Mouse (Mus musculus) hindbrain, embryonic 15.5 days (tissue): Measurements from ENCODE around the gene Ubp1. TPM values are rescaled to one million over a fixed set of nuclear protein-coding genes. Genes with fewer than 3 reads are reported as not detected.

Experiments used
- ATAC-seq: fragments of 200-750 bp; cut with Nextera tagmentation; 2 replicates; pipeline ENCODE4 v1.8.0; 2017; ENCODE audit warnings: low read depth, moderate number of reproducible peaks, moderate TSS enrichment; ENCODE audit not compliant: low FRiP score
- H3K27ac ChIP-seq: fragments of 300-500 bp; sonication (generic); replicated peaks from 2 replicates; pipeline ENCODE4 v1.5.1; 2015; ENCODE audit warnings: mild to moderate bottlenecking, inconsistent platforms
- H3K27me3 ChIP-seq: fragments of 300-500 bp; sonication (generic); 2 replicates; pipeline ENCODE4 v1.6.1; 2015; ENCODE audit warnings: control low read depth, inconsistent platforms
- H3K36me3 ChIP-seq: fragments of 300-500 bp; sonication (generic); 2 replicates; pipeline ENCODE4 v1.6.1; 2015; ENCODE audit warnings: control low read depth, inconsistent platforms
- H3K4me1 ChIP-seq: fragments of 300-500 bp; sonication (generic); replicated peaks from 2 replicates; pipeline ENCODE4 v1.6.1; 2015; ENCODE audit warnings: control low read depth, inconsistent platforms
- H3K4me2 ChIP-seq: fragments of 300-500 bp; sonication (generic); 2 replicates; pipeline ENCODE4 v1.6.1; 2015; ENCODE audit warnings: moderate library complexity, mild to moderate bottlenecking, inconsistent platforms
- H3K4me3 ChIP-seq: fragments of 300-500 bp; sonication (generic); 2 replicates; pipeline ENCODE4 v1.5.1; 2015; ENCODE audit warnings: mild to moderate bottlenecking, inconsistent platforms
- H3K9ac ChIP-seq: fragments of 300-500 bp; sonication (generic); 2 replicates; pipeline ENCODE4 v1.6.1; 2015; ENCODE audit warnings: inconsistent platforms
- H3K9me3 ChIP-seq: fragments of 300-500 bp; sonication (generic); 2 replicates; pipeline ENCODE4 v1.6.1; 2016; ENCODE audit warnings: control low read depth, inconsistent platforms
- WGBS: fragments of 180-500 bp; shearing (Covaris S2); methylation state at CpG from one replicate; pipeline ENCODE4 v1.1.7; 2015; 5-methylcytosine and 5-hydroxymethylcytosine counted together
- polyA plus RNA-seq: library from polyadenylated mRNA; unstranded; fragments of >200 nt; fragmentation: Nextera tagmentation; extraction: Ambion mirVana; gene quantifications from 2 replicates; pipeline ENCODE4 v1.2.1, GENCODE M21; 2015

The Ubp1 gene
- polyA plus RNA-seq, 1 experiment from 2014 or later: 32.0 TPM

- Histone ChIP-seq H3K36me3 (no peaks in the 10 kb centered on the region), H3K27me3 (no peaks in the 10 kb centered on the region), H3K9ac (no peak overlapping the region), H3K9me3 (no peaks in the 10 kb centered on the region), H3K4me3 (no peak overlapping the region), H3K27ac (no peak overlapping the region), H3K4me2 (no peak overlapping the region), H3K4me1 (peaks cover 42% of the 10 kb centered on the region)
- ATAC-seq: no peak
- WGBS: 75% methylated on average over 5 of the region's 5 CpGs
Observed at GRCm38 (mm10) chr9:113935638-113936037, 4.9 kb downstream of the Ubp1 start.

- WGBS: 86% methylated on average over 9 of the region's 9 CpGs
- Histone ChIP-seq H3K27ac (no peak overlapping the region), H3K9ac (no peak overlapping the region), H3K36me3 (no peaks in the 10 kb centered on the region), H3K27me3 (no peaks in the 10 kb centered on the region), H3K4me2 (no peak overlapping the region), H3K4me1 (peaks cover 20% of the 10 kb centered on the region; the same call in 1 of the 2 replicates), H3K4me3 (no peak overlapping the region), H3K9me3 (no peaks in the 10 kb centered on the region)
- ATAC-seq: no peak
Observed at GRCm38 (mm10) chr9:113939063-113939850, 8.5 kb downstream of the Ubp1 start.

DNA sequence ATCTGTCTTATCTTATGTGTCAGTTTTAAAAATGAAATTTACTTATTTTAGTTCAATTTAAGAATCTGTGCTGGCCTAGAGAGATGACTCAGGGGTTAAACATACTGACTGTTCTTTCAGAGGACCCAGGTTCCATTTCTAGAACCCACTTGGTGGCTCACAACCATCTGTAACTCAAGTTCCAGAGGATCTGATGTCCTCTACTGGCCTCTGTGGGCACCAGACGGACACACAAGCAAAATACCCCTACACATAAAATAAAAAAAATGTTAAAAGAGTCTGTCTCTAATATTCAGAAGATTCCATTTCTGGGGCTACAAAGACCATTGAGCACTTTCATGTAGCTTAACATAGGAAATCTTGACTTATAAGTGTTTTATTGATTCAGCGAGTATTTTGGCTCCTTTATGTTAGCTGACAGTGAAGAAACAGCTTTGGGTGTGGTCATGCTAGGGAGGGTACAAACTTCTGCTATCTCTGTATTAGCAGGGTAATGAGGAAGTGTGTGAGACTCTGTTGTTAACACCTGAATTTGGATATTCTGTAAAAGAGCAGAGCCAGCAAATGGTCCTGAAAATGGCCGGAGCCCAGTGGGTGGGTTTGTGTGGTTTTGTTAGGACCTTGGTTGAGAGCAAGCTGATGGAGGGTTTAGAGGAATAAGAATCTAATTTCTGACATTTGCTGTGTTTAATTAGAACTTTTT lies 10.5 kb downstream of the Ubp1 start:
- Histone ChIP-seq H3K27ac (no peak overlapping the region), H3K4me2 (no peak overlapping the region), H3K4me1 (peaks cover 9% of the 10 kb centered on the region; the same call in 1 of the 2 replicates), H3K9ac (no peak overlapping the region), H3K36me3 (peaks cover 15% of the 10 kb centered on the region), H3K27me3 (no peaks in the 10 kb centered on the region), H3K9me3 (no peaks in the 10 kb centered on the region), H3K4me3 (no peak overlapping the region)
- WGBS: 94% methylated on average over 3 of the region's 3 CpGs
- no peak for ATAC-seq

- Histone ChIP-seq H3K4me3 (no peak overlapping the region), H3K27ac (no peak overlapping the region), H3K36me3 (peaks cover 22% of the 10 kb centered on the region), H3K4me2 (no peak overlapping the region), H3K9me3 (no peaks in the 10 kb centered on the region), H3K4me1 (0 out of 2 replicates have a peak, but pooled peaks cover 8% of the 10 kb centered on the region), H3K27me3 (no peaks in the 10 kb centered on the region), H3K9ac (no peak overlapping the region)
- 97% methylated on average over 1 of the region's 1 CpGs for WGBS
- no peak for ATAC-seq
Observed at GRCm38 (mm10) chr9:113943372-113943771, 12.6 kb downstream of the Ubp1 start.

GRCm38 (mm10) chr9:113947216-113947615 lies 16.5 kb downstream of the Ubp1 start:
- Histone ChIP-seq H3K27ac (no peak overlapping the region), H3K27me3 (no peaks in the 10 kb centered on the region), H3K4me2 (no peak overlapping the region), H3K4me3 (no peak overlapping the region), H3K36me3 (peaks cover 22% of the 10 kb centered on the region), H3K9me3 (no peaks in the 10 kb centered on the region), H3K4me1 (no peaks in the 10 kb centered on the region), H3K9ac (no peak overlapping the region)
- no peak for ATAC-seq
- 94% methylated on average over 1 of the region's 1 CpGs for WGBS

GRCm38 (mm10) chr9:113957777-113958176 lies 27.0 kb downstream of the Ubp1 start:
- no peak overlapping the region for H3K27ac ChIP-seq
- no peak overlapping the region for H3K4me2 ChIP-seq
- H3K4me3 ChIP-seq: no peak overlapping the region
- H3K9me3 ChIP-seq: no peaks in the 10 kb centered on the region
- peaks cover 54% of the 10 kb centered on the region for H3K36me3 ChIP-seq
- no peak overlapping the region for H3K9ac ChIP-seq
- no peaks in the 10 kb centered on the region for H3K27me3 ChIP-seq
- no peaks in the 10 kb centered on the region for H3K4me1 ChIP-seq
- WGBS: 95% methylated on average over 4 of the region's 4 CpGs
- ATAC-seq: no peak

- no peak overlapping the region for H3K9ac ChIP-seq
- no peaks in the 10 kb centered on the region for H3K4me1 ChIP-seq
- peaks cover 73% of the 10 kb centered on the region for H3K36me3 ChIP-seq
- no peak for ATAC-seq
- no peaks in the 10 kb centered on the region for H3K27me3 ChIP-seq
- no peak overlapping the region for H3K4me3 ChIP-seq
- H3K9me3 ChIP-seq: no peaks in the 10 kb centered on the region
- no peak overlapping the region for H3K27ac ChIP-seq
- no peak overlapping the region for H3K4me2 ChIP-seq
Observed at GRCm38 (mm10) chr9:113963718-113964117, 33.0 kb downstream of the Ubp1 start.

- Histone ChIP-seq H3K36me3 (peaks cover 73% of the 10 kb centered on the region), H3K27me3 (no peaks in the 10 kb centered on the region), H3K4me2 (no peak overlapping the region), H3K4me3 (no peak overlapping the region), H3K9ac (no peak overlapping the region), H3K4me1 (no peaks in the 10 kb centered on the region), H3K9me3 (no peaks in the 10 kb centered on the region), H3K27ac (no peak overlapping the region)
- ATAC-seq: no peak
- WGBS: 95% methylated on average over 8 of the region's 8 CpGs
Observed at GRCm38 (mm10) chr9:113964415-113964814, 33.7 kb downstream of the Ubp1 start.

DNA sequence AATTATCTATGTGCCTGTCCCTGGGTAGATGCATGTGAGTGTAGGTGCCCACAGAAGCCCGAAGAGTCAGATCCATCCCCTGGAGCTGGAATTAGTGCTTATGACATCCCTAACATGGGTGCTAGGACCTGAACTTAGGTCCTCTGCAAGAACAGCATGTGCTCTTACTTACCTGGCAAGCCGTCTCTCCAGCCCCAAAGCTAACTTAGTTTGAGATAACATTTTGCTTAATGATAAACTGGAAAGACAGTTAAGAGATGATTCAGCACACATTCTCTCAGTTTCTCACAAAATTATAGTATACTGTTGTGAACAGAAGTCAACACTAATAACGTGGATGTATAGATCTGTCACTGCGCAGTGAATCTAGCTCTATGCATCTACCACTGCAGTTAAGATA lies 36.1 kb downstream of the Ubp1 start:
- Histone ChIP-seq H3K4me2 (no peak overlapping the region), H3K36me3 (peaks cover 78% of the 10 kb centered on the region), H3K4me3 (no peak overlapping the region), H3K27me3 (no peaks in the 10 kb centered on the region), H3K4me1 (no peaks in the 10 kb centered on the region), H3K9me3 (no peaks in the 10 kb centered on the region), H3K27ac (no peak overlapping the region), H3K9ac (no peak overlapping the region)
- ATAC-seq: no peak
- 95% methylated on average over 4 of the region's 4 CpGs for whole genome bisulfite sequencing

DNA sequence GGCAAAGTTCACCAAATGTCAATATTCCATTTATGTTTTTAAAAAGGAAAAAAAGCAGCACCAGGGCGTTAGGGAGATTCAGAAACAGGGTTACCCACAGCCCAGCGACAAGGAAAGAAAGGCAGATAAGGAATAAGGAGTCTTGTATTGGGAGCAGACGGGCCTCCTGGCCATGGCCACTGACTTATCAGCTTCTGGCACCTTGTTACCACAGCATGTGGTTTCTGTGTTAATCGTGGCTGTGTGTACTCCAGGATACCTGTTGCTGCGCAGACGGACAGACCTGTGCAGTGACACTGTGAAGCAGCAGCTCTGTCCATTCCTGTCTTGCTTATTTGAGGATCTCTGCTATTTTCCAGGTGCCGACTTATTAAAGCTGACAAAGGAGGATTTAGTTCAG lies 38.2 kb downstream of the Ubp1 start:
- H3K27ac ChIP-seq: no peak overlapping the region
- no peaks in the 10 kb centered on the region for H3K27me3 ChIP-seq
- peaks cover 81% of the 10 kb centered on the region for H3K36me3 ChIP-seq
- H3K4me2 ChIP-seq: no peak overlapping the region
- WGBS: 94% methylated on average over 7 of the region's 7 CpGs
- no peaks in the 10 kb centered on the region for H3K9me3 ChIP-seq
- no peak for ATAC-seq
- no peaks in the 10 kb centered on the region for H3K4me1 ChIP-seq
- no peak overlapping the region for H3K4me3 ChIP-seq
- no peak overlapping the region for H3K9ac ChIP-seq

- 97% methylated on average over 8 of the region's 8 CpGs for WGBS
- H3K4me2 ChIP-seq: no peak overlapping the region
- H3K27me3 ChIP-seq: no peaks in the 10 kb centered on the region
- peaks cover 81% of the 10 kb centered on the region for H3K36me3 ChIP-seq
- no peak overlapping the region for H3K27ac ChIP-seq
- no peaks in the 10 kb centered on the region for H3K4me1 ChIP-seq
- H3K4me3 ChIP-seq: no peak overlapping the region
- no peak for ATAC-seq
- no peak overlapping the region for H3K9ac ChIP-seq
- H3K9me3 ChIP-seq: no peaks in the 10 kb centered on the region
Observed at GRCm38 (mm10) chr9:113969399-113969798, 38.7 kb downstream of the Ubp1 start.

GRCm38 (mm10) chr9:113970041-113970440 lies 39.3 kb downstream of the Ubp1 start:
- 91% methylated on average over 14 of the region's 14 CpGs for WGBS
- H3K9me3 ChIP-seq: no peaks in the 10 kb centered on the region
- ATAC-seq: no peak

More at GRCm38 (mm10) chr9:113970041-113970440, 39.3 kb downstream of the Ubp1 start:
- H3K27me3 ChIP-seq: no peaks in the 10 kb centered on the region
- H3K36me3 ChIP-seq: peaks cover 78% of the 10 kb centered on the region
- H3K9ac ChIP-seq: no peak overlapping the region
- no peak overlapping the region for H3K4me2 ChIP-seq
- H3K4me3 ChIP-seq: no peak overlapping the region
- H3K27ac ChIP-seq: no peak overlapping the region
- no peaks in the 10 kb centered on the region for H3K4me1 ChIP-seq
